Mouse (Mus musculus) G1E (cell line): ENCODE measurements around the gene Fbxo42.

Source experiments
- CTCF ChIP-seq: IDR thresholded peaks from 2 replicates; pipeline ENCODE4 v1.5.1; 2012; ENCODE audit warnings: low read depth, low read length, inconsistent platforms, mixed read lengths
- GATA1 ChIP-seq: IDR thresholded peaks from 2 replicates; pipeline ENCODE4 v1.6.1; 2012; ENCODE audit warnings: borderline replicate concordance, low read length, inconsistent platforms, mixed read lengths
- POLR2AphosphoS5 ChIP-seq: IDR thresholded peaks from 2 replicates; pipeline ENCODE4 v1.6.1; 2012; ENCODE audit warnings: low read depth, low read length, inconsistent platforms; ENCODE audit not compliant: insufficient replicate concordance

- TF ChIP-seq POLR2AphosphoS5 (no peak), CTCF (no peak), GATA1 (no peak)
Measured at GRCm38 (mm10) chr4:141099956-141100355, 47.8 kb upstream of the Fbxo42 start.
